ENCODE assay signal across 9 mouse cellular contexts in the genomic region with DNA sequence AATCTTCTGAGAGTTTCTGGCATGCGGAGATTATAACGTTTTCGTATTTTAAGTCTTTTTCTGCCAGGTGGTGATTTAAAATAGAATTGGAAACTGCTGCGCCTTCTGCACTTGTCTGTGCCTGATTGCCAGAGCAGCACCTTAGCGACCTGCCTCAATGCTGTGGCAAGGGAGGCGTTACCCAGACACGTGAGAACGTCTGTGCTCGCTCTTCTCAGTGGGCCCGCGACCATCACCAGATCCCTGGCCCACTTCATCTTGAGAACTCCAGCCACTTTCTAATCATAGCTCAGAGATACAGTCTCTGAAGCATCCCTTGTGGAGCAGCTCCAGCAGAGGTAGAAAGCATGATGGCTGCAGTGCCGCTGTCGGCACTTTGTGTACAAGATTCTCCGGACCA. TPM values are rescaled to one million over a fixed set of nuclear protein-coding genes. Genes with fewer than 3 reads are reported as not detected.
DNase-seq lines count a peak whose midpoint lies in the region; ATAC-seq and TF ChIP-seq lines count a peak whose summit lies in the region.
"Had no signal": no experiment of that assay in that cellular context is flagged by ENCODE, and none has a peak within 500 bp of the region (broad histone marks: within the 10 kb centered on the region; RNA-seq: fewer than 3 reads in every experiment).

No protein-coding gene starts in this region.

- ATAC-seq in hindbrain, embryonic 16.5 days: no peak
- no peak for ATAC-seq in megakaryocyte-erythroid progenitor cell, adult 5-6 weeks (replicated peaks; ENCODE audit: low FRiP score, low TSS enrichment, poor library complexity, severe bottlenecking)
- no peak for ATAC-seq in megakaryocyte, adult 5-6 weeks (ENCODE audit: poor library complexity, severe bottlenecking)

- H3K4me2 ChIP-seq in hindbrain, embryonic 16.5 days (ENCODE audit: low read length): peak overlapping the region; percentile 51

- no peaks in the 10 kb centered on the region for H3K9me3 ChIP-seq in hindbrain, embryonic 16.5 days (ENCODE audit: control insufficient read depth, low read length)

- no peaks in the 10 kb centered on the region for H3K36me3 ChIP-seq in hindbrain, embryonic 16.5 days (ENCODE audit: control insufficient read depth, insufficient read depth, low read length)

- H3K27me3 ChIP-seq in cerebellum, adult 2 months (ENCODE audit: control insufficient read depth, insufficient read depth, low read length): no peaks in the 10 kb centered on the region; the same call in 1 of the 2 replicates
- no peaks in the 10 kb centered on the region for H3K27me3 ChIP-seq in hindbrain, embryonic 16.5 days (replicated peaks; ENCODE audit: control insufficient read depth, insufficient read depth, low read length)

- no peaks in the 10 kb centered on the region for H3K4me1 ChIP-seq in cerebellum, adult 2 months (ENCODE audit: control insufficient read depth, insufficient read depth, low read length)
- peaks cover 4% of the 10 kb centered on the region for H3K4me1 ChIP-seq in hindbrain, embryonic 16.5 days (ENCODE audit: control insufficient read depth, insufficient read depth, low read depth, low read length)

- no peak overlapping the region for H3K27ac ChIP-seq in cerebellum, adult 2 months (ENCODE audit: insufficient read depth, low read length)
- H3K27ac ChIP-seq in layer of hippocampus, adult 2 months: no peak overlapping the region
- H3K27ac ChIP-seq in hindbrain, embryonic 16.5 days (ENCODE audit: low read depth, low read length): no peak overlapping the region

- TF ChIP-seq POLR2A in cerebellum, adult 2 months (IDR thresholded peaks at IDR 0.05; ENCODE audit: borderline replicate concordance, insufficient read depth, low read length): no peak

- peak overlapping the region; percentile 49 for H3K4me3 ChIP-seq in cerebellum, adult 2 months (replicated peaks; ENCODE audit: insufficient read depth, low read depth, low read length)
- peak overlapping the region; percentile 13; the same call in 1 of the 2 replicates for H3K4me3 ChIP-seq in layer of hippocampus, adult 2 months
- peak overlapping the region; percentile 20 for H3K4me3 ChIP-seq in hindbrain, embryonic 16.5 days (ENCODE audit: low read length)
- H3K4me3 ChIP-seq: myocyte had no signal

- TF ChIP-seq CTCF in cerebellum, adult 2 months (IDR thresholded peaks at IDR 0.05; ENCODE audit: borderline replicate concordance, insufficient read depth, low read depth, low read length): no peak
- TF ChIP-seq CTCF in layer of hippocampus, adult 2 months (conservative IDR thresholded peaks at IDR 0.05): no peak

- H3K9ac ChIP-seq in hindbrain, embryonic 16.5 days (ENCODE audit: low read depth, low read length): no peak overlapping the region

- 17% methylated on average over 14 of the region's 14 CpGs for WGBS in cerebellum, adult 2 months
- 25% methylated on average over 14 of the region's 14 CpGs for WGBS in hindbrain, embryonic 16.5 days

- peak; percentile 6 to 16 for DNase-seq in cerebellum, adult 2 months
- DNase-seq in cerebellum, adult 9-11 months: no peak
- DNase-seq in layer of hippocampus, adult 2 months (ENCODE audit: low spot score in 2 of 2): no peak
- no peak for DNase-seq in layer of hippocampus, adult 9-10 months (ENCODE audit: low spot score)
- DNase-seq in retina, embryonic 14.5 days (ENCODE audit: low spot score): peak; percentile 41

RNA-seq across cellular contexts. Expression of a gene that starts 28.4 kb away (rescaled TPM):
- polyA plus RNA-seq in cerebellum, adult 2 months (2012; rRNA removed): 6.7 and 7.4 TPM in 2 replicates
- total RNA-seq in layer of hippocampus, adult 2 months (2021): 10 to 100 TPM; 14.7 to 18.5 TPM
- polyA plus RNA-seq in hindbrain, embryonic 16.5 days (2015; fragmentation: Nextera tagmentation; extraction: Ambion mirVana): 76.2 and 80.0 TPM in 2 replicates
- 17.4 and 20.1 TPM in 2 replicates for total RNA-seq in megakaryocyte-erythroid progenitor cell, adult 5-6 weeks (2014; fragmentation: Nextera tagmentation)
- 31.7 and 39.9 TPM in 2 replicates for total RNA-seq in megakaryocyte-erythroid progenitor cell, adult 5-6 weeks (2017)
- total RNA-seq in megakaryocyte, adult 5-6 weeks (2015): 3.1 and 4.4 TPM in 2 replicates
- total RNA-seq in megakaryocyte, adult 5-6 weeks (2017): 10.4 and 13.0 TPM in 2 replicates

Comparison
In these comparisons a context has a peak if more than half of its experiments do, and no peak if none do; other contexts are left out.
1. DNase-seq: peak in cerebellum, adult 2 months (2 of 2) and retina, embryonic 14.5 days (single experiment); none in cerebellum, adult 9-11 months (single experiment), layer of hippocampus, adult 2 months (0 of 2) and layer of hippocampus, adult 9-10 months (single experiment).
2. Peak in every context shown above with its lines, with median percentiles within 50 percentile points of each other: H3K4me3 ChIP-seq.